ENCODE assay signal across 41 mouse cellular contexts in the genomic region with DNA sequence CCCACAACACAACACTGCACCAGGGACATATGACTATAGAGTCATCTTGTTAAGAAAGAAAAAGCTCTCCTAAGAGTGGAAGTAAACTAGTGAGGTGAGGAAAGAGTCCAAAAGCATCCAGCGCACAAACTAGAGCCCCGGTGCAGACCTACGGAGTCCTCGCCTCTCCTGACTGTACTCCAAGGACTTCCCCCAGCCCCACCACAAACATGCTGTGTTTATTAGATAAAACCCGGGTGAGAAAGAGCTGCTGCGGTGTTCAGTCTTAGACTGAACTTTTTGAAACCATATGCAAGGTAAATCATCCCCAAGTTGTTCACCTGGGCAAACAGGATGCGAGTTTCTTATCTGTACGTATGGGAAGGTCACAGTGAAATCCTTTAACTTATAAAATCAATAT. TPM values are rescaled to one million over a fixed set of nuclear protein-coding genes. Genes with fewer than 3 reads are reported as not detected.
"Had no signal": no experiment of that assay in that cellular context is flagged by ENCODE, and none has a peak within 500 bp of the region (broad histone marks: within the 10 kb centered on the region; RNA-seq: fewer than 3 reads in every experiment).

No protein-coding gene starts in this region.

- H3K9ac ChIP-seq: heart, embryonic 12.5 days; hindbrain, embryonic 12.5 days; hindbrain, embryonic 14.5 days; intestine, embryonic 15.5 days; limb, embryonic 12.5 days; liver, embryonic 13.5 days had no signal

- H3K36me3 ChIP-seq: heart, embryonic 10.5 days; heart, embryonic 12.5 days; hindbrain, embryonic 10.5 days; hindbrain, embryonic 12.5 days; intestine, embryonic 15.5 days; limb, embryonic 10.5 days; limb, embryonic 12.5 days; liver, embryonic 13.5 days had no signal

- ATAC-seq: hindbrain, embryonic 16.5 days; inflammation-experienced regulatory T-cells, adult 6 months; intestine, embryonic 15.5 days; intestine, postnatal 0 days had no signal

- H3K27me3 ChIP-seq: heart, embryonic 12.5 days; hindbrain, embryonic 12.5 days; intestine, embryonic 15.5 days; limb, embryonic 12.5 days; liver, embryonic 13.5 days had no signal

- DNase-seq: gastrocnemius, adult 2 months; gastrocnemius, postnatal 10 days; gastrocnemius, postnatal 25 days; heart, adult 18-20 months; heart, postnatal 10 days; heart, postnatal 4 days; kidney, adult 18-20 months; kidney, adult 8-10 months; kidney, postnatal 14 days; kidney, postnatal 36 days; layer of hippocampus, adult 9-11 months; liver; liver, embryonic 13.5 days had no signal

- H3K4me1 ChIP-seq: hindbrain, embryonic 12.5 days; intestine, embryonic 15.5 days; limb, embryonic 10.5 days; limb, embryonic 12.5 days; liver, embryonic 13.5 days had no signal

- H3K27ac ChIP-seq: gastrocnemius, adult 2 months; heart, embryonic 10.5 days; hindbrain, embryonic 10.5 days; hindbrain, embryonic 12.5 days; hindbrain, embryonic 14.5 days; intestine, embryonic 15.5 days; kidney, postnatal 0 days; left cerebral cortex, adult 2 months; limb, embryonic 10.5 days; limb, embryonic 12.5 days; liver, embryonic 13.5 days had no signal

- H3K9me3 ChIP-seq: heart, embryonic 10.5 days; hindbrain, embryonic 12.5 days; intestine, embryonic 15.5 days; limb, embryonic 10.5 days; liver, embryonic 13.5 days had no signal

- H3K4me3 ChIP-seq: gastrocnemius, adult 2 months; heart, embryonic 10.5 days; heart, embryonic 12.5 days; hindbrain, embryonic 10.5 days; hindbrain, embryonic 12.5 days; intestine, embryonic 15.5 days; left cerebral cortex, adult 2 months; limb, embryonic 10.5 days; limb, embryonic 12.5 days; liver, embryonic 13.5 days had no signal

RNA-seq across cellular contexts. Expression of a gene that starts 21.5 kb away (rescaled TPM):
- total RNA-seq: gastrocnemius, adult 2 months; gastrocnemius, postnatal 10 days; gastrocnemius, postnatal 25 days; gastrocnemius, postnatal 4 days; granulocyte monocyte progenitor cell, adult 5-6 weeks; heart, adult 18-20 months; heart, adult 8-10 months; heart, postnatal 10 days; heart, postnatal 25 days; heart, postnatal 4 days; layer of hippocampus, adult 18-20 months; layer of hippocampus, adult 8-10 months; layer of hippocampus, postnatal 25 days; left cerebral cortex, adult 2 months; left cerebral cortex, postnatal 14 days; left cerebral cortex, postnatal 36 days had no signal
- polyA plus RNA-seq: frontal cortex, adult 2 months; heart, embryonic 10.5 days; heart, embryonic 12.5 days; heart, embryonic 14.5 days; heart, embryonic 16.5 days; hindbrain, embryonic 10.5 days; hindbrain, embryonic 12.5 days; hindbrain, embryonic 14.5 days; hindbrain, embryonic 16.5 days; intestine, postnatal 0 days; kidney, embryonic 14.5 days; kidney, postnatal 0 days; large intestine, adult 2 months; limb, embryonic 10.5 days; limb, embryonic 12.5 days; limb, embryonic 14.5 days; liver, embryonic 13.5 days had no signal
